Mouse (Mus musculus): ENCODE measurements around the gene Lypd8.

DNA sequence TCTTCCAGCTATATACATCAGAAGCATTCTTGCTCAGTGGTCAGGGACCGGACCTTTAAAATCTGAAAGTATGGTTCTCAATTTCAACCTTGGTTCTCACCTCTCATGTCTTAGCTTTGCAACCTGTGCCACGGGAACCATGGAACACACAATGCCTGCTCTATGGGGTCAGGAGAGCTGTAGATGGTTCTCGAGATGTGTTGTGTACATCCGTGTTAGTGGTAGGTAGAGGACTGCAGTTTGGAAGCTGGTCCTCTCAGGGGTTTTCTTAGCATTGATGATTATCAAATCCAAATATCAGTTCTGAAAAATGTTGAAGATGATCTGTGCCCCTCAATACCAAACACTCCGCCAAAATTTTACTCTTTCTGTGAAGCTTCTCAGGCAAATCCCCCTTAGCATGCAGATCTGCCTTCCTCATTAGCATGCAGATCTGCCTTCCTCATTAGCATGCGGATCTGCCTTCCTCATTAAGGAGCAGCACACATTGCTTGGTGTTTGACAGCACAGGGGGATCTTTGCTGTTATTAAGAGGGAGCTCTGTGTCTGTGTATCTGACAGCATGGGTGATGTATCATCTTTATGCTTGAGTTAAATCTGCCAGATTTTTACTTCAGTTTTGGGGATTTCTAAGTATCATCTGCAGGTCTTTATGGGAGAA is 21.3 kb downstream of the Lypd8 start:
- TF ChIP-seq CTCF (IDR thresholded peaks at IDR 0.05), result no peak
- TF ChIP-seq POLR2A (IDR thresholded peaks at IDR 0.05; ENCODE audit: insufficient read depth, low read depth, low read length), result no peak

Data from heart, adult 2 months (tissue).